Mouse (Mus musculus) kidney, embryonic 14.5 days (tissue): ENCODE measurements at regions not wholly inside any gene's neighbourhood (a gene's known extent, or its start where the extent isn't known, plus 50 kb on each side); places are given as distances from the start of the nearest gene placed in this dataset.

ENCODE experiments used
- ATAC-seq: fragments of 200-750 bp; cut with Nextera tagmentation; 2 replicates; pipeline ENCODE4 v1.8.0; 2017; ENCODE audit warnings: moderate number of reproducible peaks, mild to moderate bottlenecking, moderate TSS enrichment, moderate library complexity; ENCODE audit not compliant: low FRiP score, low TSS enrichment
- H3K27ac ChIP-seq: fragments of 300-500 bp; sonication (generic); 2 replicates; pipeline ENCODE4 v1.5.1; 2014; ENCODE audit warnings: low read depth, mild to moderate bottlenecking, low read length, moderate library complexity, mixed read lengths
- H3K27me3 ChIP-seq: fragments of 300-500 bp; sonication (generic); 2 replicates; pipeline ENCODE4 v1.6.1; 2014; ENCODE audit warnings: mild to moderate bottlenecking, low read length; ENCODE audit not compliant: control insufficient read depth, insufficient read depth
- H3K36me3 ChIP-seq: fragments of 300-500 bp; sonication (generic); 2 replicates; pipeline ENCODE4 v1.6.1; 2014; ENCODE audit warnings: low read length, mixed read lengths; ENCODE audit not compliant: control insufficient read depth, insufficient read depth
- H3K4me1 ChIP-seq: fragments of 300-500 bp; sonication (generic); 2 replicates; pipeline ENCODE4 v1.6.1; 2014; ENCODE audit warnings: low read length, mixed read lengths; ENCODE audit not compliant: control insufficient read depth, insufficient read depth
- H3K4me2 ChIP-seq: fragments of 300-500 bp; sonication (generic); replicated peaks from 2 replicates; pipeline ENCODE4 v1.6.1; 2014; ENCODE audit warnings: low read depth, mild to moderate bottlenecking, low read length
- H3K4me3 ChIP-seq: fragments of 300-500 bp; sonication (generic); 2 replicates; pipeline ENCODE4 v1.5.1; 2014; ENCODE audit warnings: mild to moderate bottlenecking, low read length
- H3K9ac ChIP-seq: fragments of 300-500 bp; sonication (generic); 2 replicates; pipeline ENCODE4 v1.6.1; 2014; ENCODE audit warnings: low read depth, mild to moderate bottlenecking, low read length, moderate library complexity
- H3K9me3 ChIP-seq: fragments of 300-500 bp; sonication (generic); 2 replicates; pipeline ENCODE4 v1.6.1; 2016; ENCODE audit warnings: low read length; ENCODE audit not compliant: control insufficient read depth
- WGBS: fragments of 180-500 bp; shearing (Covaris S2); extraction: QIAGEN DNeasy Blood & Tissue Kit; methylation state at CpG from one replicate; pipeline ENCODE4 v1.1.7; 2014; 5-methylcytosine and 5-hydroxymethylcytosine counted together

GRCm38 (mm10) chr17:74942984-74943801 lies 62.2 kb upstream of the Ltbp1 start:
- H3K9ac ChIP-seq = no peak overlapping the region
- WGBS = 75% methylated on average over 10 of the region's 10 CpGs
- H3K27ac ChIP-seq = no peak overlapping the region
- no peaks in the 10 kb centered on the region for H3K27me3 ChIP-seq
- no peaks in the 10 kb centered on the region for H3K36me3 ChIP-seq
- H3K4me2 ChIP-seq = no peak overlapping the region
- H3K9me3 ChIP-seq = no peaks in the 10 kb centered on the region
- no peak overlapping the region for H3K4me3 ChIP-seq
- H3K4me1 ChIP-seq = no peaks in the 10 kb centered on the region
- ATAC-seq = no peak

GRCm38 (mm10) chr17:74943802-74944193 lies 61.6 kb upstream of the Ltbp1 start:
- H3K9me3 ChIP-seq = no peaks in the 10 kb centered on the region
- no peak for ATAC-seq
- no peaks in the 10 kb centered on the region for H3K27me3 ChIP-seq
- H3K4me3 ChIP-seq = no peak overlapping the region
- no peaks in the 10 kb centered on the region for H3K4me1 ChIP-seq
- no peak overlapping the region for H3K27ac ChIP-seq
- no peaks in the 10 kb centered on the region for H3K36me3 ChIP-seq
- no peak overlapping the region for H3K9ac ChIP-seq
- H3K4me2 ChIP-seq = no peak overlapping the region
- WGBS = 33% methylated on average over 4 of the region's 4 CpGs

- Histone ChIP-seq H3K36me3 (no peaks in the 10 kb centered on the region), H3K4me3 (no peak overlapping the region), H3K27me3 (no peaks in the 10 kb centered on the region), H3K9ac (no peak overlapping the region), H3K4me2 (no peak overlapping the region), H3K4me1 (no peaks in the 10 kb centered on the region), H3K9me3 (no peaks in the 10 kb centered on the region), H3K27ac (no peak overlapping the region)
- 88% methylated on average over 6 of the region's 6 CpGs for WGBS
- no peak for ATAC-seq
These were observed 60.2 kb upstream of the Ltbp1 start for GRCm38 (mm10) chr17:74945149-74945548.

GRCm38 (mm10) chr17:74948476-74948875 lies 56.9 kb upstream of the Ltbp1 start:
- Histone ChIP-seq H3K9ac (no peak overlapping the region), H3K9me3 (no peaks in the 10 kb centered on the region), H3K4me3 (no peak overlapping the region), H3K36me3 (no peaks in the 10 kb centered on the region), H3K4me2 (no peak overlapping the region), H3K4me1 (no peaks in the 10 kb centered on the region), H3K27me3 (no peaks in the 10 kb centered on the region), H3K27ac (no peak overlapping the region)
- ATAC-seq = no peak
- WGBS = 74% methylated on average over 3 of the region's 3 CpGs

GRCm38 (mm10) chr17:74950316-74950715 lies 55.1 kb upstream of the Ltbp1 start:
- Histone ChIP-seq H3K4me1 (no peaks in the 10 kb centered on the region), H3K9me3 (no peaks in the 10 kb centered on the region), H3K27me3 (no peaks in the 10 kb centered on the region), H3K4me2 (no peak overlapping the region), H3K9ac (no peak overlapping the region), H3K4me3 (no peak overlapping the region), H3K36me3 (no peaks in the 10 kb centered on the region), H3K27ac (no peak overlapping the region)
- whole genome bisulfite sequencing = 96% methylated on average over 2 of the region's 2 CpGs
- ATAC-seq = no peak

GRCm38 (mm10) chr17:74954988-74955387 lies 50.4 kb upstream of the Ltbp1 start:
- no peaks in the 10 kb centered on the region for H3K9me3 ChIP-seq
- H3K4me1 ChIP-seq = no peaks in the 10 kb centered on the region
- H3K4me3 ChIP-seq = no peak overlapping the region
- no peak overlapping the region for H3K9ac ChIP-seq
- 88% methylated on average over 2 of the region's 2 CpGs for WGBS
- ATAC-seq = no peak
- H3K27ac ChIP-seq = no peak overlapping the region
- no peak overlapping the region for H3K4me2 ChIP-seq
- H3K27me3 ChIP-seq = no peaks in the 10 kb centered on the region
- H3K36me3 ChIP-seq = no peaks in the 10 kb centered on the region
